Mouse (Mus musculus): ENCODE data around the gene Gid8.

Gid8 gene

GRCm38 (mm10) chr2:180748904-180749303 is 39.0 kb downstream of the Gid8 start:
- no peak for DNase-seq (ENCODE audit: low spot score in 2 of 2)

- no peak for DNase-seq (ENCODE audit: low spot score in 2 of 2)
These were observed 45.2 kb downstream of the Gid8 start for GRCm38 (mm10) chr2:180754976-180755688.

DNA sequence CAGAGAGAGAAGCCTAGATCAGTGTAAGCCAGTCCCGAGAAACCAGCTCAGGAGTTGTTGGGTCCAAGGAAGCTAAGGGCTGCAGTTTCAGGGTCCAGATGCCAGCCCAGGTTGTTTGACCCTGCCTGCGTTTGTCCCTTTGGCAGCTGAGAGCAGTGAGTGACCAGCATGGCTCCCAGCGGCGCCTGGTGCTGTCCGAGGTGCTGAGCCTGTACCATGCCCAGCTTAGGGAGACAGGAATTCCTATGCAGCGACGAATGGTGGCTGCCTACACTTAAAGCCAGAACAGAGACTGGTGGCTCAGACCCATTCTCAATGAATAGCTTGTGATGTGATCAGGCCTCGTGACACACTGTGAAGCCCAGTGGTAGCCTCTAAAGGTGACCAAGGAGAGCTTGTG is 46.0 kb downstream of the Gid8 start:
- DNase-seq (ENCODE audit: low spot score in 2 of 2): no peak

- DNase-seq (ENCODE audit: low spot score in 2 of 2): no peak
These were observed 46.9 kb downstream of the Gid8 start for GRCm38 (mm10) chr2:180756786-180757185.

- no peak for DNase-seq (ENCODE audit: low spot score in 2 of 2)
These were observed 48.8 kb downstream of the Gid8 start for GRCm38 (mm10) chr2:180758513-180759263.

DNA sequence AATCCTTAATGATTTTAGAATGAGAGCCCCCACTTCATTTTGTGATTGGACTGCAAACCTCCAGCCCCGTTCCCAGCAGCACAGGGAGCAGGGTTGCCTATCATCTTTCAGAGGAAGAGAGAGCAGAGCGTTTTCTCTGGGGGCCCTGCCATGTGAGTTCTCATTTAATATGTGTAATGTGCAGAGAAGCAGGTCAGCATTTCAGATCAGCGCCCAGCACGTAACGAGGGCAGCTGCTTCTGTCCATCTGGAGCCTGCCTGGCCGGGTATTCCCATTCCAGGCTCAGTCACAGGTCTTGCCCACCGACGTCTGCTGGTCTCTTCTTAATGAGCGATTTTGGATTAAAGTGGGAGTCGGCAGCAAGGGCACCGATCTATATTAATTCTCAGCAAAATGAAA is 55.1 kb downstream of the Gid8 start:
- no peak for DNase-seq (ENCODE audit: low spot score in 2 of 2)

DNA sequence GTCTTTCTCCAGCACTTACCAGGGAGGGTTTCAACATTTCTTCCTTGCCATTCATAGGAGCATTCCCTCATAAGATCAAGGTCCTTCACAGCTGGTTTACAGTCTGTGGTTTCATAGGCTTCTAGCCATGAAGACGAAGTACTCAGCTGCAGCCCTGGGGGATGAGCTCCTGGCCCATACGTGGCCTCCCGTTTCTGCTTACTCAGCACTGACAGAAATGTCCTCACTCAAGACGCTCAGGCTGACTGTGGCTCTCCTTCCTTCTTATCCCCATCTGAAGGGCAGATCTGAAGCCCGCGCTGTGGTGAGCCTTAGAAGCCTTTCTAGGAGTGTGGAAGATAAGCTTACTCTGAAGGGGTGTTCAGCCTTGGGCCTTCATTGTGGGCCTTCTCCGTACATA is 55.8 kb downstream of the Gid8 start:
- no peak for DNase-seq (ENCODE audit: low spot score in 2 of 2)
